Mouse (Mus musculus) testis, adult 2 months (tissue): Measurements from ENCODE around the gene Mapk6. TPM values are rescaled to one million over a fixed set of nuclear protein-coding genes. Genes with fewer than 3 reads are reported as not detected.

ENCODE experiments used
- H3K27ac ChIP-seq: fragments of 200-500 bp; 2 replicates; pipeline ENCODE4 v1.5.1; 2012; ENCODE audit warnings: low read depth, low read length; ENCODE audit not compliant: control insufficient read depth, insufficient read depth
- H3K27me3 ChIP-seq: fragments of 200-500 bp; 2 replicates; pipeline ENCODE4 v1.6.1; 2012; ENCODE audit warnings: mild to moderate bottlenecking, low read length, moderate library complexity; ENCODE audit not compliant: control insufficient read depth, insufficient read depth
- H3K36me3 ChIP-seq: fragments of 200-500 bp; 2 replicates; pipeline ENCODE4 v1.6.1; 2012; ENCODE audit warnings: mild to moderate bottlenecking, low read length; ENCODE audit not compliant: control insufficient read depth, insufficient read depth
- H3K4me1 ChIP-seq: fragments of 200-500 bp; 2 replicates; pipeline ENCODE4 v1.6.1; 2012; ENCODE audit warnings: low read length; ENCODE audit not compliant: control insufficient read depth, insufficient read depth
- H3K4me3 ChIP-seq: fragments of 200-500 bp; 2 replicates; pipeline ENCODE4 v1.5.1; 2012; ENCODE audit warnings: low read depth, mild to moderate bottlenecking, low read length, moderate library complexity, mixed read lengths; ENCODE audit not compliant: control insufficient read depth
- CTCF ChIP-seq: fragments of 200-500 bp; IDR thresholded peaks from 2 replicates; pipeline ENCODE4 v1.5.1; 2012; ENCODE audit warnings: low read depth, mild to moderate bottlenecking, inconsistent platforms, low read length, moderate library complexity; ENCODE audit not compliant: control insufficient read depth, insufficient read depth, insufficient replicate concordance
- POLR2A ChIP-seq: fragments of 200-500 bp; IDR thresholded peaks from 2 replicates; pipeline ENCODE4 v1.6.1; 2012; ENCODE audit warnings: low read depth, mild to moderate bottlenecking, inconsistent platforms, low read length, moderate library complexity; ENCODE audit not compliant: control insufficient read depth
- polyA plus RNA-seq: library from polyadenylated mRNA; depleted of rRNA; stranded (reverse); fragments of >200 nt; gene quantifications from 2 replicates; pipeline ENCODE4 v1.2.3, GENCODE M21; 2012

Gene Mapk6
- polyA plus RNA-seq, 1 experiment = 204 TPM

GRCm38 (mm10) chr9:75357087-75357654 lies 52.6 kb downstream of the Mapk6 start:
- H3K4me1 ChIP-seq = peaks cover 2% of the 10 kb centered on the region; the same call in 1 of the 2 replicates
- H3K27me3 ChIP-seq = no peaks in the 10 kb centered on the region
- H3K36me3 ChIP-seq = no peaks in the 10 kb centered on the region
- TF ChIP-seq CTCF (no peak), POLR2A (no peak)
- peak overlapping the region; percentile 46 for H3K27ac ChIP-seq
- H3K4me3 ChIP-seq = no peak overlapping the region

GRCm38 (mm10) chr9:75355783-75356182 lies 54.0 kb downstream of the Mapk6 start:
- peaks cover 2% of the 10 kb centered on the region; the same call in 1 of the 2 replicates for H3K4me1 ChIP-seq
- H3K4me3 ChIP-seq = no peak overlapping the region
- H3K27ac ChIP-seq = no peak overlapping the region
- H3K36me3 ChIP-seq = no peaks in the 10 kb centered on the region
- no peaks in the 10 kb centered on the region for H3K27me3 ChIP-seq
- no peak for TF ChIP-seq POLR2A
- no peak for TF ChIP-seq CTCF

DNA sequence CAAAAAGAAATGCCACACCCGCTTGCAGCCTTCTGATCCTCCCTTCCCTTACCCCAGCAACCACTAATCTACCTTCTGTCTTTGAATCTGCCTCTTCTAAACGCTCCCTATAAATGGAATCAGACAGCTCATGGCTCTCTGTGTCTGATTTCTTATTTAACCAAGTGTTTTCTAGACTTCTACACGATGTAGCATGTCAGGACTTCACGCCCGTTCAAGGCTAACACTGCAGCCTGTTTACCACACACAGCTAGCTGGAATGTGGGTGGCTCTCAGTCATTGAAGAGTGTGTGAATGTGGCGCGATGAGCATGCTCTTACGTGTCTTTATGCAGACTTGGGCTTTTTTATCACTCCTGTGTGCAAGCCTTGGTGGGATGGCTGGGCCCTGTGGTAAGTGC lies 56.7 kb downstream of the Mapk6 start:
- H3K27ac ChIP-seq = no peak overlapping the region
- no peaks in the 10 kb centered on the region for H3K27me3 ChIP-seq
- no peak for TF ChIP-seq CTCF

DNA sequence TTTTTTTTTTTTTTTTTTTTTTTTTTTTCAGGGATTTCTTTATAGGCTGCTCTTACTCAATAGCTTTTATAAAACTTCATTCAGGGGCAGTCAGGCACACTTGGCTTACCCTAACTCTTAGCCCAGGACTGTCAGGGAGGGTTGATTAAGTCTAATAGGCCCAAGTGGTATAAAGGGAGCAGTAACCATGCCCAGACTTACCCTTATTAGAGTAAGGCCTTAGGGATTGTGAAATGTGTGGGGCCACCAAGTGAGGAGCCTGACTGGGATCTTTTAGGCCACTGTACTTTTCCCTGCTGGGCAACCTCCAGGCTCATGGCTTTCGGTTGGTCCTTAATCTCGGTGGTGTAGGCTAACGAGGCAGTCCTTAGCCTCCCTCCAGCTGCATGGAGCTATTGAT lies 61.2 kb downstream of the Mapk6 start:
- H3K4me1 ChIP-seq = peaks cover 2% of the 10 kb centered on the region
- no peak overlapping the region for H3K27ac ChIP-seq
- TF ChIP-seq POLR2A (no peak), CTCF (no peak)
- H3K4me3 ChIP-seq = no peak overlapping the region
- no peaks in the 10 kb centered on the region for H3K27me3 ChIP-seq
- no peaks in the 10 kb centered on the region for H3K36me3 ChIP-seq

More for the DNA sequence above, 56.7 kb downstream of the Mapk6 start:
- peaks cover 4% of the 10 kb centered on the region for H3K4me1 ChIP-seq
- no peak overlapping the region for H3K4me3 ChIP-seq
- no peaks in the 10 kb centered on the region for H3K36me3 ChIP-seq

DNA sequence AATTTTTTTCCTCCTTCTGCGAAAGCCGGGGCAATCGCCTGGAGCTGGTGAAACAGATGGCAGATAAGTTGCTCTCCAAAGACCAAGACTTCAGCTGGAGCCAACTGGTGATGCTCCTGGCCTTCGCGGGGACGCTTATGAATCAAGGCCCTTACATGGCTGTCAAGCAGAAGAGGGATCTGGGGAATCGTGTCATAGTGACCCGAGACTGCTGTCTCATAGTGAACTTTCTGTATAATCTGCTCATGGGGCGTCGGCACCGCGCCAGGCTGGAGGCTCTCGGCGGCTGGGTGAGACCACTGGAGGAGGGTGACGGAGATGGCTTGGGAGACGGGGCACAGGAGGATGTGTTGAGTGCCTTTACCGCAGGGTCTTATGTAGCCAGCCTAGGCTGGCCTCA lies 61.7 kb downstream of the Mapk6 start:
- TF ChIP-seq CTCF (no peak), POLR2A (no peak)
- no peaks in the 10 kb centered on the region for H3K36me3 ChIP-seq
- no peak overlapping the region for H3K4me3 ChIP-seq
- peaks cover 2% of the 10 kb centered on the region for H3K4me1 ChIP-seq
- no peak overlapping the region for H3K27ac ChIP-seq
- no peaks in the 10 kb centered on the region for H3K27me3 ChIP-seq

GRCm38 (mm10) chr9:75347458-75347857 lies 62.3 kb downstream of the Mapk6 start, which contains the start of gene Bcl2l10:
Gene Bcl2l10, plus strand, starts transcription at chr9:75347758.
- no peaks in the 10 kb centered on the region for H3K36me3 ChIP-seq
- H3K4me3 ChIP-seq = no peak within 1 kb of the TSS
- TF ChIP-seq CTCF (no peak), POLR2A (no peak)
- no peaks in the 10 kb centered on the region for H3K27me3 ChIP-seq
- no peak within 1 kb of the TSS for H3K27ac ChIP-seq
- peaks cover 2% of the 10 kb centered on the region for H3K4me1 ChIP-seq

DNA sequence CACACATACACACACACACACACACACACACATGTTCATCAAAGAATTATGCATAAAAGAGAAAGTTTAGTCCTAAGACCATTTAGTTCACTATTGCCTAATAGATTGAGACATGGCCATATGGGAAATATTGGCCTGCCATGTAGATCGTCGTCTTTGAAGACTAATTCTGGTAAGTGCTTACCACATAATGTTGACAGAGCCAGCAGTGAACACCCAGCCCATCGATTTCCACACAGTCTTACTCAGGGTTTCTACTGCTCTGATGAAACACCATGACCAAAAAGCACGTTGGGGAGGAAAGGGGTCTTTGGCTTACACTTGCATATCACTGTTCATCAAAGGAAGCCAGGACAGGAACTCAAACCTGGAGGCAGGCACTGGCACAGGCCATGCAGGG lies 67.4 kb downstream of the Mapk6 start:
- no peaks in the 10 kb centered on the region for H3K4me1 ChIP-seq
- H3K36me3 ChIP-seq = no peaks in the 10 kb centered on the region
- H3K27ac ChIP-seq = no peak overlapping the region
- TF ChIP-seq POLR2A = no peak
- no peak for TF ChIP-seq CTCF
- H3K4me3 ChIP-seq = no peak overlapping the region
- H3K27me3 ChIP-seq = no peaks in the 10 kb centered on the region
